Mouse (Mus musculus) skeletal muscle tissue, adult 2 months (tissue): Measurements from ENCODE around the gene Nicn1.

Experiments used
- DNase-seq: peaks from one replicate; pipeline ENCODE4 v3.0.0-alpha.2; 2012; ENCODE audit warnings: low read depth, low spot score

Gene Nicn1

DNA sequence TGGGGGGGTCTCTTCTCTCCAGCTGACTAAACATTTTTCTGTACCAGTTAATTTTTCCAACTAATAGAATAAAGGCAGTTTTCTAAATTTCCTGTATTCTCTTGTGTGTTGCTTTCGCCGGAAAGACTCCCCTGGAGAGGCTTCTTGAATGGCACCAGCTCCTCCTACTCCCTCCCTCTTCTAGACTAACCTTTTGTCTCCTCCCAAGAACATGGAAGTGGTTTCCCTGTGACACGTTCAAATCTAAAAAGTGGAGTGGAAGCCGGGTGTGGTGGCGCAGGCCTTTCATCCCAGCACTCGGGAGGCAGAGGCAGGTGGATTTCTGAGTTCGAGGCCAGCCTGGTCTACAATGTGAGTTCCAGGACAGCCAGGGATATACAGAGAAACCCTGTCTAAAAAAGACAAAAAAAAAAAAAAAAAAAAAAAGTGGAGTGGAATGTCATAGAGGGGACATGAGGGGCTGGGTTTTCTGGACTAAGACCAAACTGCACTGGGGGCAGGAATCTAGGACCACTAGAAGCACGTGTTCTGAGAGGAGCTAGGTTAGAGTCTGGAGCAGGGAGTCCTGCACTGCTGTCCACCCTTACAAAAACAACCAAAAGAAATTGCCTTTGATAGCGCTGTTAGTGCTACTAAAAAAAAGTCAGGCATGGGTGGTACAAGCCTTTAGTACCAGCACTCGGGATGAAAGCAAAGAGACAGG, 47.8 kb downstream of the Nicn1 start:
- DNase-seq = no peak

- DNase-seq = no peak
Observed at GRCm38 (mm10) chr9:108338551-108338885, 48.3 kb downstream of the Nicn1 start.

DNA sequence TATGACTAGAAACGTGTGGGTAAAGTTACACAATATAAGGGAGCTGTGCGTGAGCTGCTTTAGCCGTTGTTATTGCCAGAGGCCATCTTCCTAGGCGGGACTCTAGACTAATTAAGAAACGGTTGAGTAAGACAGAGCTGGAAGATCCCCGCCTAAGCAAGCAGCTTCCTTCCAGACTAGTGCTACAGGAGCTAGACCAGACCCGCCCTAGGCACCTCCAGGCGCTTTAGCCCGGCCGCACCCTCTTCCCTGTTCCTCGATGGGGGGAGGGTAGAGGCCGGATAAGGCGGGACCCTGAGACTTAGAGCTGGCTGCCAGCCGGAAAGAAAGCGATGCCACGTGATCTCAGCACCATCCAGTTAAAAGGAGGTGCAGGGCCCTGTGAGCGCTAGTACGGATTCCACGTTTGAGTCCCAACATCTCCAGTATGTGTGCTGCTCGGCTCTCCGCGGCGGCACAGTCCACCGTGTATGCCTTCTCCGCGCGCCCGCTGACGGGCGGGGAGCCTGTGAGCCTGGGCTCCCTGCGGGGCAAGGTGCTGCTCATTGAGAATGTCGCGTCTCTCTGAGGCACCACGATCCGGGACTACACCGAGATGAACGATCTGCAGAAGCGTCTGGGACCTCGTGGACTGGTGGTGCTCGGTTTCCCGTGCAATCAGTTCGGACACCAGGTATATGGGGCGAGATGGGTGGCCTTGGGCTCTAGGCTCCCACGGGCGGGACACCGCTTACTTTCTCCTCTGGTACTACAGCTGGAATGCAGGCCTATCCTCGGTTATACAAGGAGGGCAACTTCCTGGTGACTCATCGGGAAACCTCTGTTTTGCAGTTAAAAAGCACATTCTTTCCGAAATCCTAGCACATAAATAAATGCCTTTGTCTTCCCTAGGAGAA, 48.9 kb downstream of the Nicn1 start, which contains the start of gene Gpx1:
TSS of gene Gpx1 (plus strand) at position 18 of the 896 bp plus-strand sequence.
- DNase-seq = peak; percentile 95

DNA sequence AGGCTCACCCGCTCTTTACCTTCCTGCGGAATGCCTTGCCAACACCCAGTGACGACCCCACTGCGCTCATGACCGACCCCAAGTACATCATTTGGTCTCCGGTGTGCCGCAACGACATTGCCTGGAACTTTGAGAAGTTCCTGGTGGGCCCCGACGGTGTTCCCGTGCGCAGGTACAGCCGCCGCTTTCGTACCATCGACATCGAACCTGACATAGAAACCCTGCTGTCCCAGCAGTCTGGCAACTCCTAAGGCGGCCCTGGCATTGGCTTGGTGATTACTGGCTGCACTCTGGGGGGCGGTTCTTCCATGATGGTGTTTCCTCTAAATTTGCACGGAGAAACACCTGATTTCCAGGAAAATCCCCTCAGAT, 49.6 kb downstream of the Nicn1 start:
- no peak for DNase-seq

- DNase-seq = peak; percentile 47
Observed at GRCm38 (mm10) chr9:108340258-108341138, 50.3 kb downstream of the Nicn1 start.

- DNase-seq = no peak
Observed at GRCm38 (mm10) chr9:108341139-108341475, 50.9 kb downstream of the Nicn1 start.

DNA sequence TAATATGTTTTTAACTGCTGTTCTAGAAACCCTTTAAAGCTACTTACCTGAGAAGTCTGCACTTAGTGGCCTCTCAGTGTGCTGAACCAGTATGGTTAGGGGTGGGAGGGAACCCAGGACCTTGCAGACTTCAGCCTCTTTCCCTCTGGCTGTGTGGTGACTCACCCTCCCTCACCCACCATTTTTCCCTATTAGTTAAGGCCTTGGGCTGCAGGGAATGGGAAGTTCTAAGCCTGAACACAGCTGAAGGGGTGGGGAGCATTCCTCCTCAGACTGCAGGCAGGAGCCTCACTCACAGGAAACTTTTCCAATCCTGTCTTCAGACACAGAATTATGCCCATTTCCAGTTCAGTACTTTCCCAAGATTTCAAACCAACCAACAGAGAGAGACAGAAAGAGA, 51.6 kb downstream of the Nicn1 start:
- no peak for DNase-seq

DNA sequence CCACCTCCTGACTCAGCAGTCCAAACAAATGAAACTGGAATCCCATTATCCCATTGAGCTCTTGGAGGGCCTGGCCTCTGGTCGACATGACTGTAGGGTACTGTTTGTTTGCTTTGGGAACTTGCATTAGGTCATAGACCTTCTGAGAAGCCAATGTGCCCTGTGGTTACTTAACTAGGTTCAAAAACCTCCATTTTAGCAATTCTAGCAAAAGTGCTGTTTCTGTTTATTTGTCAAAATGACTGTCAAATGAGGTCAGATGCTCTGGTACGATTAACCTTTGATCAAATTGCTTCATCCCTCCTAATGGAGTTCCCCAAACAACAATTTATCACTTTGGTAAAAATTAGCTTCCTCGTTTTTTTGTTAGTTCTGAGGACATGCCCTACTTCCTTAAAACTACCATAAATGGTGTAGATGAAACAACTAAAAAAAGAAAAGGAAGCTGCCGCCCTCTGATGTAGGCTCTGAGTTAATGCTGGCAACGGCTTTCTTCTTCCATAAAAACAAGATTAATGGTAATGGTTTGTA, 52.1 kb downstream of the Nicn1 start:
- DNase-seq = peak; percentile 49

DNA sequence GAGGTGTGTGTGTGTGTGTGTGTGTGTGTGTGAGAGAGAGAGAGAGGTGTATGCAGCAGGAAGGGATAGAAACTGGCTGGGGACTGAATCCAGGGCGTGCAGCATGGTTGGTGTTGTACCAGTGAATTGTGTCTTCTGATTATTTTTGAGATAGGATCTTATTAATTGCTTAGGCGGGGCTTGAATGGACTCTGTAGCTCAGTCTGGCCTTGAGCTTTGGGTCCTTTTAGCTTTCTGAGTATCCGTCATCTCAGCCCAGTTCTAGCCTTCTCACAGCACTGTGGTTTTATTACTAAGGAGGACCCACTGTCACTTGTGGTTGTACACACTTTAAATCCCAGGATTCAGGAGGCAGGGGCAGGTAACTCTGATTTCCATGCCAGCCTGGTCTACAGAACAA, 53.1 kb downstream of the Nicn1 start:
- DNase-seq = no peak

- no peak for DNase-seq
Observed at GRCm38 (mm10) chr9:108343835-108344234, 53.6 kb downstream of the Nicn1 start.

GRCm38 (mm10) chr9:108344471-108344870, 54.2 kb downstream of the Nicn1 start:
- DNase-seq = no peak
